Mouse (Mus musculus) midbrain, embryonic 16.5 days (tissue): ENCODE measurements around the gene Glmp. TPM values are rescaled to one million over a fixed set of nuclear protein-coding genes. Genes with fewer than 3 reads are reported as not detected.

Source experiments
- polyA plus RNA-seq: library from polyadenylated mRNA; unstranded; fragments of >200 nt; fragmentation: Nextera tagmentation; extraction: Ambion mirVana; gene quantifications from 2 replicates; pipeline ENCODE4 v1.2.1, GENCODE M21; 2015

The Glmp gene
- polyA plus RNA-seq, 1 experiment from 2014 or later, result 107 TPM

Other genes starting within 250 kb of the Glmp start
- not detected in 2 replicates for gene Ttc24, start 246.7 kb upstream of the Glmp start, polyA plus RNA-seq
- gene Iqgap3, start 243.1 kb upstream of the Glmp start, polyA plus RNA-seq, result 1.8 and 2.3 TPM in 2 replicates
- 21.6 and 22.5 TPM in 2 replicates for gene Mef2d, start 182.7 kb upstream of the Glmp start, polyA plus RNA-seq
- gene Rhbg, start 70.3 kb upstream of the Glmp start, polyA plus RNA-seq, result 0.18 and 0.21 TPM in 2 replicates
- gene Gm38392, start 37.8 kb upstream of the Glmp start, polyA plus RNA-seq, result 0.16 TPM in 1 of 2 replicates, not detected in the other
- 7.3 and 7.5 TPM in 2 replicates for gene Tsacc, start 28.0 kb upstream of the Glmp start, polyA plus RNA-seq
- gene Cct3, start 27.9 kb upstream of the Glmp start, polyA plus RNA-seq, result 419 and 444 TPM in 2 replicates
- gene Tmem79, start 11.1 kb downstream of the Glmp start, polyA plus RNA-seq, result 1.0 and 1.2 TPM in 2 replicates
- 61.4 and 65.7 TPM in 2 replicates for gene Smg5, start 11.2 kb downstream of the Glmp start, polyA plus RNA-seq
- 1.2 and 1.9 TPM in 2 replicates for gene Paqr6, start 39.6 kb downstream of the Glmp start, polyA plus RNA-seq
- not detected in 2 replicates for gene Bglap3, start 47.7 kb downstream of the Glmp start, polyA plus RNA-seq
- gene Bglap2, start 53.7 kb downstream of the Glmp start, polyA plus RNA-seq, result 1.3 TPM in 1 of 2 replicates, not detected in the other
- gene Bglap, start 59.4 kb downstream of the Glmp start, polyA plus RNA-seq, result 0.88 TPM in 1 of 2 replicates, not detected in the other
- gene Pmf1, start 85.3 kb downstream of the Glmp start, polyA plus RNA-seq, result 18.3 and 19.2 TPM in 2 replicates
- gene Slc25a44, start 100.1 kb downstream of the Glmp start, polyA plus RNA-seq, result 36.7 and 39.3 TPM in 2 replicates
- 42.5 and 44.0 TPM in 2 replicates for gene Sema4a, start 136.2 kb downstream of the Glmp start, polyA plus RNA-seq
- gene Lmna, start 184.9 kb downstream of the Glmp start, polyA plus RNA-seq, result 51.0 and 59.7 TPM in 2 replicates
- gene Mex3a, start 207.4 kb downstream of the Glmp start, polyA plus RNA-seq, result 28.6 and 33.0 TPM in 2 replicates
- 0.69 TPM in 1 of 2 replicates, not detected in the other for gene Rab25, start 223.3 kb downstream of the Glmp start, polyA plus RNA-seq
- gene Lamtor2, start 228.1 kb downstream of the Glmp start, polyA plus RNA-seq, result 181 and 193 TPM in 2 replicates
- 39.8 and 41.3 TPM in 2 replicates for gene Ubqln4, start 228.7 kb downstream of the Glmp start, polyA plus RNA-seq